Mouse (Mus musculus) fibroblast of lung, adult 2 months (primary cell): ENCODE results near the gene Krtap14.

Experiments
- DNase-seq: peaks from one replicate; pipeline ENCODE4 v3.0.0-alpha.2; 2011; ENCODE audit warnings: low read depth

The Krtap14 gene

DNA sequence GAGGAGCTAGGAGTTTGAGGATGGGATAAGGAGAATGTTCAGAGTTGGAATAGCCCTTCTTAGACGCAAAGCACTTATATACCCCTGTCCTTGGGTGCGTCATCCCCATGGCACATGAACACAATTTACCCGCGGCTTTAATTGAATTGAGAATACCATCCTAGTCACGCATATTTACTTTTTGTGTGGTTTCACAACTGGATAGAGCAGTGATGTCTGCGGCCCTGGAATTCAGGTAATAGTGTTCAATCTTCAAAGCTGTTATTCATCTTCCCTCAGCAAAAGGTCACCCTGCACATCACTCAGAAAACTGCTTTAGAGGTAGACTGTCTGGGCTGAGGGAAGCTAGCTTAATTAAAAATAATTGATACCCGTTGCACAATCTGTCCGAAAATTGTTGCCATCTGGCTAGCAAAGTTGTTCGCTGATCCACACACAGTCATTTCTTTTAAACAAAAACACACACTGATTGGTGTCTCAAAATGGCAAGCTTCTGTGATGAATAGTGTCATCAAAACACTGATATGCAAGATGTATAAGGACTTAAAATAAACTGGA lies at the start of gene Krtap14:
TSS of gene Krtap14 (minus strand) at position 51 of the 558 bp plus-strand sequence.
- DNase-seq = no peak

DNA sequence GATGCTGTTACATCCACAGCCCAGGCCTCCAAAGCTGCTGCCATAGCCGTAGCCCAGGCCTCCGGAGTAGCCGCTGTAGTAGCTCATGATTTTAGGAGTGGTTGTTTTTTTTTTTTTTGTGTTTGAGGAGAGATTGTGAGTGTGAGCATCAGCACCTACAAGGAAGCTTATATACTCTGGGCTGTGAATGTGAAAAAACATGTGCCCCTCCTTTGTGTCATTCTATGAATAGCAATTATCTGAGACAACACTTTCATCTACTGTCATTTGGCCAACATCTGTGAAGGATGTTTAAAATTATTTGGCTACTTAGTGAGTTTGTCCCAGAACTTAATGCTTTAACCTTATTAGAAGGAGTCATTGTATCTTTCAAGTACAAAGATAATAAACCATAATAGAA lies 48.2 kb upstream of the Krtap14 start, which contains the start of gene Krtap19-2:
TSS of gene Krtap19-2 (minus strand) at position 101 of the 400 bp plus-strand sequence.
- no peak for DNase-seq

DNA sequence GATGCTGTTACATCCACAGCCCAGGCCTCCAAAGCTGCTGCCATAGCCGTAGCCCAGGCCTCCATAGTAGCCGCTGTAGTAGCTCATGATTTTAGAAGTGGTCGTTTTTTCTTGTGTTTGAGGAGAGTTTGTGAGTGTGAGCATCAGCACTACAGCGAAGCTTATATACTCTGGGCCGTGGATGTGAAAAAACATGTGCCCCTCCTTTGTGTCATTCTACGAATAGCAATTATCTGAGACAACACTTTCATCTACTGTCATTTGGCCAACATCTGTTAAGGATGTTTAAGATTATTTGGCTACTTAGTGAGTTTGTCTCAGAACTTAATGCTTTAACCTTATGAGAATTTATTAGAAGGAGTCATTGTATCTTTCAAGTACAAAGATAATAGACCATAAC lies 43.4 kb upstream of the Krtap14 start, which contains the start of gene Krtap19-1:
TSS of gene Krtap19-1 (minus strand) at position 101 of the 400 bp plus-strand sequence.
- no peak for DNase-seq

DNA sequence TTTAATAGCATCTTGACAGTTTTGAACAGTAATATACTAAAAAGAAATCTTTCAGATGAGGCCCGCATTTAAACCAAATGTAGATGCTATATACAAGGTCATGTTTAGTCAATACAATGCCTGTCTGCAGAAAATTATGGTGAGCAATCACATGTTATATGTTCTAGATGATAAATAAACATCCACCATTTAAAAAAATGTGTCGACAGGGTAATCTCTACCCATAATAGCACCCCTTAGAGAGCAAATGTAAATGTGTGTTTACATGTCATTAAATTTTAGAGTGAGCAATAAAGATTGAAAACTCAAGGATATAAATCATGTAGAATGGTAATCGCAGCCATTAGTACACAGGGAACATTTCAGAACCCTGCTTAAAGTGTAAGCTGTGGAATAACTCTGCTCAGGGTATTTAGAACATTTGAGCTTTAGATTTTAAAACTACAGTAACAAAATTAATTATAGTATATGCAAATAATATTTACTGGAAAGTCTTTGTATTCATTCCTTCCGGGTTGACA lies 39.0 kb upstream of the Krtap14 start:
- no peak for DNase-seq

DNA sequence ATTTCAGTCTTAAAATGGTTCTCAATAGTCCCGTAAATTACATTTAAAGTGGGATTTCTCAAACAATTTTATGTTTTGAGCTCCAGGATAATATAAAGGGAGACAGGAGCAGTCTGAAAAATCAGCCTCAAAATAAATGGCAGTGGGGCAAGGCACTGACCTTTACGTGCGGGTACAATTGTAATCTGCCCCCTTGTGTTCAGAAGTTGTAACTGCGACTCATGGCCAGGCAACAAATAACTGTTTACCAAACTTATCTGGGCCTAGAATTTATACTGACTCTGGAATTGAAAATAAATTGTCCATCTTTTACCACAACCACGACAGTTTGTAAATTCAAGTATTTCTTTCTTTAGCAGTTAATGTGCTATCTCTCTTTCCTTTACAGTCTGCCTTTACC lies 25.5 kb upstream of the Krtap14 start:
- no peak for DNase-seq

DNA sequence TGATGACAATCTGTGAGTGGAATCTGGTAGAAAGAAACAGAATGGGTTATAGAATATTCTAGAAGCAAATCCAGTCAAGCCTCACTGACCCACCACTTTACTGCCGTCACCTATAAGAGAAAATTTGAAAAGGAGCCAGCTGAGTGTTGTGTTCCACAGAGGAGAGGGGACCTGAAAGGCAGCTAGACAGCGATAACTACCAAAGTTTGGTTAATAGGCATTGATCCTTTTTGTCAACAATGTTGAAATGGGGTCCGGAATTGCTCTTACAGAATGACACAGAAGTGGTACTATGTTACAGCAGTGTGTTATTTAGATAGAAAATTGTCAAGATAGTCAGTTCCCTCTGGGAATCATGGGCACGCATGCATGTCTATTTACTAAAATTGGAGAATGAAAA lies 22.6 kb upstream of the Krtap14 start:
- no peak for DNase-seq

DNA sequence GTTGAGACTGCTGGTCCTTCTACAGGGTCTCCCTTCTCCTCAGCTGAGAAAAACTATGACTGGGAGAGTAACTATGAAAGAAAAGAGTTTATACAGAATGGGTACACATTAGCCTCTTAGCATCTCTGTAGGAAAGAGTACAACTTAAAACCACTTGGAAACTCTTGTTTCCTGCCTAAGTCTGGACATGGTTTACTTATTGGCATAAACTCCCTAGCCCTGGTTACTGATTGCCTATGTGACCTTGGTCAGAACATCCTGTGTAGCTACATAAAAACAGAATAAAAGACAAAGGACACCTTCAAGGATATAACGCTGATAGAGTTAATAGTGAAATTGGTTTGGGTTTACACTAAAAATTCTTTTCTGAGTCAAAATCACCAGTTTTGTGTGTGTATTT lies 21.4 kb upstream of the Krtap14 start:
- no peak for DNase-seq

DNA sequence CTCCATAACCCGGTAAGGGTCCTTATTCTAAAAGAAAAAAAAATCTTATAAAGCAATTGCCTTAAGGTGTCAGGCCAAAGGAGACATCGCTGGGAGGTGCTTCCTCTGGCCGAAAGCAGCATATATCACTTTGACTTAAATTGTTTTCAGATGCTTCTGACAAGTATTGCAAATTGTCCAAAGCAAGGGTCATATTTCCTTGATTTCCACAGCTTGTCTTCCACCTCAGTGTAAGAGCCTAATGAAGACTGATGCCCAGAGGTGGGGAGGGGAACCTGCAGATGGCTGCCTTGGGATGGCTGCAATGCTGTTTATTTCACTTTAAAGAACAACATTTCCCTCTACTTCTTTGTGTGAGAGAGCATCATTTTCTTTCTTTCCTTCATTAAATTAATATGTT lies 1.0 kb upstream of the Krtap14 start:
- no peak for DNase-seq

DNA sequence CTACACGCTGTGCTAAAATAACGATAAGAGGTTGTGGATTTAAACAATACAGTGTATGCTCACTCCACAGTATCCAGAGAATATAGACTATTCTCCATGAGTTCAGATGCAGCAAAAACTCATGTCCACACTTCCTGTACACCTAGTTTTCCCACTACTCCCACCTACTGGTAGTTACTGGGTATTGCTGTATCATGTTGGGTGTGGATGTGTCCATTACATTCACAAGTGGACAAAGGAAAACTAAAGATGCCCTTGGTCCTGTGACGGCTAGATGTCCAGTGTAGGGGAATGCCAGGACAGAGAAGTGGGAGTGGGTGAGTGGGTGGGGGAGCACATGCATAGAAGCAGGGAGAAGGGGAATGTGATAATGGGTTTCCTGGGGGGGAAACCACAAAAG lies 2.2 kb downstream of the Krtap14 start:
- no peak for DNase-seq

DNA sequence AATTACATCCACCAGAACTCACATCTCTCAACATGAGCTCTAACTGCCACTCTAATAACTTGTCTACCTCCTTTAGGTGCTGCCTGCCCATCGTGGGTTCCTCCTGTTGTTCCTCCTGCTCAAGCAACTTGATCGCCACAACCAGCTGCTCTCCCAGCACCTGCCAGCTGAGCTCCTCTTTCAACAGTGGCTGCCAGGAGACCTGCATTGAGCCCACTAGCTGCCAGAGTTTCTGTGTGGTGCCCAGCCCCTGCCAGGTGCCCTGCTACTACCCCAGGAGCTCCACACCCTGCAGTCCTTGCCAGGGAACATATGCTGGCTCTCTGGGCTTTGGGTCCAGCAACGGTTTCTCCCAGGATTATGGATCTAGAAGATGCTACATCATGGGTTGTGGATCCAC lies 5.9 kb downstream of the Krtap14 start, which contains the start of gene Krtap15:
TSS of gene Krtap15 (plus strand) at position 150 of the 400 bp plus-strand sequence.
- DNase-seq = no peak

DNA sequence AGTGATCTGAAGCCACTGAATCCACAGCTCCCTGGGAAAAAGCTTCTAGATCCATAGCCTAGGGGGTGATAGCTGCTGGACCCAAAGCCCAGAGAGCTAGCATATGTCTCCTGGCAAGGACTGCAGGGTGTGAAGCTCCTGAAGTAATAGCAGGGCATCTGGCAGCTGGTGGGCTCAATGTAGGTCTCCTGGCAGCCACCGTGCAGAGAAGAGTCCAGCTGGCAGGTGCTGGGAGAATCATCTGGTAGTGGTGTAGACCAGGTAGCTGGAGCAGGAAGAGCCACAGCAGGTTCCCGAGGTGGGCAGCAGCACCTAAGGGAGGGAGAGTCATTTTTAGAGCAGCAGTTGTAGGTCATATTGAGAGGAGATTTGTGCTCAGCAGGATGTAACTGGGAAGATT lies 14.1 kb downstream of the Krtap14 start, which contains the start of gene Gm20741:
TSS of gene Gm20741 (minus strand) at position 394 of the 400 bp plus-strand sequence.
- no peak for DNase-seq

DNA sequence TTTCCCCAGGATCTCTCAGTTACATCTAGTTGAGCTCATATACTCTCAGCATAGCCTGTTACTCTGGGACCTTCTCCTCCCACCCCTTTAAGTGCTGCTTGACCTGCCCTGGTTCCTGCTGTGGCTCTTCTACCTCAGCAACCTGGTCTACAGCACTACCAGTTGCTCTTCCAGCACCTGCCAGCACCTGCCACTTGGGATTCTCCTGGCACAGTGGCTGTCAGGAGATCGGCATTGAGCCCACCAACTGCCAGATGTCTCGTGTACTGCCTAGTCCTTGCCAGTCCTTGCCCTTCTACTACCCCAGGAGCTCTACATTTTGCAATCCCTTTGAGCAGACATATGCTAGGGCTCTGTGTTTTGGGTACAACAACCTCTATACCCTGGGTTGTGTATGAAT lies 39.2 kb downstream of the Krtap14 start:
- DNase-seq = no peak

DNA sequence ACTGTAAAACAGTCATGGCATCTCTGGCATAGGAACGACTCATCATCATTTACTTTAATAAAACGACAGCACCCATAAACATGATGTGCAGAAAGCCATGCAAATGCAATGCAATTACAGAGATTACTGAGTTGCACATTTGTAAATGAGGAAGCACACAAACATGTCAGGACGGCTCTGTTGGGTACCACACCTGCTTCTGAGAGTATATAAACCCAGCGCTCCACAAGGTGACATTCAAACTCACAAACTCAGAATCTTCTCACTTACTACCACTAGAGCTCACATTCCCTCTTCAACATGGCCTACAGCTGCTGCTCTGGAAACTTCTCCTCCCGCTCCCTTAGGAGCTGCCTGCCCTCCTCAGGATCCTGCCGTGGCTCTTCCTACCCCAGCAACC lies 48.3 kb downstream of the Krtap14 start, which contains the start of gene Gm5965:
TSS of gene Gm5965 (plus strand) at position 301 of the 400 bp plus-strand sequence.
- no peak for DNase-seq

DNA sequence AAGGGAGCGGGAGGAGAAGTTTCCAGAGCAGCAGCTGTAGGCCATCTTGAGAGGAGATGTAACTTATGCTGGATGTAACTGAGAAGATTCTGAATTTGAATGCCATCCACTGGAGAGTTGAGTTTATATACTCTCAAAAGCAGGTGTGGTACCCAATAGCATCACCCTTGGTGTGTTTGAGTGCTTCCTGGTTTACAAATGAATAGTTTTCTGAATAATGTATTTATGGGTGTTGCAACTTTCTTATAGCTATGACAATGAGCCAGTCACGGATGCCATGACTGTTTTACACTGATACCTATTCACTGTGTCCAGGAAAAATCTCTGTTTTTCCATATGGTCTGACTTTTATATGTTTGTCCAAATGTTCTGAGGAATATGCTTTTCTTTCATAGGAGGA lies 51.8 kb downstream of the Krtap14 start, which contains the start of gene 2310057N15Rik:
TSS of gene 2310057N15Rik (minus strand) at position 101 of the 400 bp plus-strand sequence.
- DNase-seq = no peak
